Mouse (Mus musculus) heart, embryonic 16.5 days (tissue): ENCODE data around the gene Abcc2. TPM values are rescaled to one million over a fixed set of nuclear protein-coding genes. Genes with fewer than 3 reads are reported as not detected.

Experiments used
- ATAC-seq: fragments of 200-750 bp; cut with Nextera tagmentation; replicated peaks from 2 replicates; pipeline ENCODE4 v1.8.0; 2017; ENCODE audit warnings: moderate number of reproducible peaks; ENCODE audit not compliant: insufficient read depth, low FRiP score; ENCODE audit errors: extremely low read depth
- H3K27ac ChIP-seq: fragments of 300-500 bp; sonication (generic); 2 replicates; pipeline ENCODE4 v1.5.1; 2014; ENCODE audit warnings: mild to moderate bottlenecking, low read length, control low read depth, moderate library complexity
- H3K27me3 ChIP-seq: fragments of 300-500 bp; sonication (generic); 2 replicates; pipeline ENCODE4 v1.6.1; 2014; ENCODE audit warnings: low read length, mixed read lengths; ENCODE audit not compliant: control insufficient read depth, insufficient read depth
- H3K36me3 ChIP-seq: fragments of 300-500 bp; sonication (generic); 2 replicates; pipeline ENCODE4 v1.6.1; 2014; ENCODE audit not compliant: control insufficient read depth, insufficient read depth
- H3K4me1 ChIP-seq: fragments of 300-500 bp; sonication (generic); 2 replicates; pipeline ENCODE4 v1.6.1; 2014; ENCODE audit warnings: low read length, mixed read lengths; ENCODE audit not compliant: control insufficient read depth, insufficient read depth
- H3K4me2 ChIP-seq: fragments of 300-500 bp; sonication (generic); 2 replicates; pipeline ENCODE4 v1.6.1; 2014; ENCODE audit warnings: low read depth, mild to moderate bottlenecking, control low read depth, low read length
- H3K4me3 ChIP-seq: fragments of 300-500 bp; sonication (generic); 2 replicates; pipeline ENCODE4 v1.5.1; 2014; ENCODE audit warnings: mild to moderate bottlenecking, control low read depth, low read length
- H3K9ac ChIP-seq: fragments of 300-500 bp; sonication (generic); 2 replicates; pipeline ENCODE4 v1.6.1; 2014; ENCODE audit warnings: low read length, control low read depth
- H3K9me3 ChIP-seq: fragments of 300-500 bp; sonication (generic); replicated peaks from 2 replicates; pipeline ENCODE4 v1.6.1; 2016; ENCODE audit warnings: low read length; ENCODE audit not compliant: control insufficient read depth
- whole genome bisulfite sequencing: fragments of 180-500 bp; shearing (Covaris S2); extraction: QIAGEN DNeasy Blood & Tissue Kit; methylation state at CpG from one replicate; pipeline ENCODE4 v1.1.7; 2014; 5-methylcytosine and 5-hydroxymethylcytosine counted together
- polyA plus RNA-seq: library from polyadenylated mRNA; unstranded; fragments of >200 nt; fragmentation: Nextera tagmentation; extraction: Ambion mirVana; gene quantifications from 2 replicates; pipeline ENCODE4 v1.2.1, GENCODE M21; 2015

Gene Abcc2
- polyA plus RNA-seq, 1 experiment from 2014 or later, result 0.11 TPM

- Histone ChIP-seq H3K36me3 (peaks cover 6% of the 10 kb centered on the region), H3K4me2 (no peak overlapping the region), H3K9me3 (no peaks in the 10 kb centered on the region), H3K27me3 (no peaks in the 10 kb centered on the region), H3K9ac (no peak overlapping the region), H3K4me1 (peaks cover 4% of the 10 kb centered on the region), H3K4me3 (no peak overlapping the region), H3K27ac (no peak overlapping the region)
- ATAC-seq, result no peak
- 53% methylated on average over 2 of the region's 2 CpGs for WGBS
These were observed 27.1 kb upstream of the Abcc2 start for GRCm38 (mm10) chr19:43754872-43755271.

DNA sequence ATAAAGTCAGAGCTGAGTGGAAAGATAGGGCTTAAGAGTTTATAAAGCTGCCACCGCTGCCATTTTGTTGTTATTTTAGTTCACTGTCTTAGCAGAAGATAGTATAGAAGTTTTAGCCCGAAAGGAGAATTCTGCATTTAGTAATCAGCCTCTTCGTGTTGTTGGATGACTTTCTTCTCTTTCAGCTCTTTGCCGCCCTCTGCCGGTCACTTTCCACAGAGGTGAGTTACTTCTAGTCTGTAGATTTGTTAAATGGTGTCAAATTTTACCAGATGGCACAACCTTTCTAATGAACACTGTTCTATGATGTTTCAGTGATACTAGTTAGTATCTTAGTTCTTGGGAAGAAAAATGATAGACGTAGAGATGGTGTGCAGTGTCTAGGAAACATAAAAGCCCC lies 21.5 kb upstream of the Abcc2 start:
- H3K4me1 ChIP-seq, result no peaks in the 10 kb centered on the region
- H3K27ac ChIP-seq, result no peak overlapping the region
- H3K4me2 ChIP-seq, result no peak overlapping the region
- no peak for ATAC-seq
- 16% methylated on average over 6 of the region's 6 CpGs for WGBS
- H3K4me3 ChIP-seq, result no peak overlapping the region
- H3K27me3 ChIP-seq, result no peaks in the 10 kb centered on the region
- H3K9me3 ChIP-seq, result no peaks in the 10 kb centered on the region
- 0 out of 2 replicates have a peak, but pooled peaks cover 2% of the 10 kb centered on the region for H3K36me3 ChIP-seq
- no peak overlapping the region for H3K9ac ChIP-seq

- H3K4me2 ChIP-seq, result no peak overlapping the region
- 0 out of 2 replicates have a peak, but pooled peaks cover 2% of the 10 kb centered on the region for H3K36me3 ChIP-seq
- H3K4me3 ChIP-seq, result no peak overlapping the region
- no peak overlapping the region for H3K27ac ChIP-seq
- no peak for ATAC-seq
- no peaks in the 10 kb centered on the region for H3K27me3 ChIP-seq
- H3K4me1 ChIP-seq, result no peaks in the 10 kb centered on the region
- H3K9me3 ChIP-seq, result no peaks in the 10 kb centered on the region
- H3K9ac ChIP-seq, result no peak overlapping the region
These were observed 20.3 kb upstream of the Abcc2 start for GRCm38 (mm10) chr19:43761543-43762256.

GRCm38 (mm10) chr19:43762410-43762809 lies 19.6 kb upstream of the Abcc2 start:
- Histone ChIP-seq H3K4me3 (no peak overlapping the region), H3K27ac (no peak overlapping the region), H3K4me1 (no peaks in the 10 kb centered on the region), H3K9me3 (no peaks in the 10 kb centered on the region), H3K36me3 (peaks cover 2% of the 10 kb centered on the region; the same call in 1 of the 2 replicates), H3K4me2 (no peak overlapping the region), H3K9ac (no peak overlapping the region), H3K27me3 (no peaks in the 10 kb centered on the region)
- WGBS, result 66% methylated on average over 2 of the region's 2 CpGs
- ATAC-seq, result no peak

DNA sequence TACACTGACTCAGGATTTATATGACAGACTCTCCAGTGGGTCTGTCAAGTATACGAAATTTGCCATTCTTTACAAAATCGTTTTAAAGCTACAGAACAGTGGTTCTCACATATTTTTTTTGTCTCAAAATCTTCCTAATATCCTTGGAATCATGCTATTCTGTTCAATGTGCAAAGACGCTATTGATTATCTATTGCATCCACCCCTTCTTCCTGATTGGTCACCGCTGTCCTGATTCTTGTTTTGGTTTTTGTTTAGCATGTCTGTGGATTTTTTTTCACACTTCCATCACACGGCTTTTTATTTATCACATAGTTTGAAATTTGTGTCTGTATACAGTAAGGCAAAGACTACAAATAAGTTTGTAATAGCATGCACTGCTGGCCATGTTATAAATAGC lies 15.5 kb upstream of the Abcc2 start:
- Histone ChIP-seq H3K36me3 (peaks cover 8% of the 10 kb centered on the region; the same call in 1 of the 2 replicates), H3K9ac (no peak overlapping the region), H3K4me3 (no peak overlapping the region), H3K27ac (no peak overlapping the region), H3K4me2 (no peak overlapping the region), H3K9me3 (no peaks in the 10 kb centered on the region), H3K27me3 (no peaks in the 10 kb centered on the region), H3K4me1 (no peaks in the 10 kb centered on the region)
- 82% methylated on average over 5 of the region's 5 CpGs for WGBS
- ATAC-seq, result no peak

GRCm38 (mm10) chr19:43767549-43768322 lies 14.3 kb upstream of the Abcc2 start:
- H3K4me3 ChIP-seq, result no peak overlapping the region
- no peak overlapping the region for H3K27ac ChIP-seq
- no peak overlapping the region for H3K9ac ChIP-seq
- no peaks in the 10 kb centered on the region for H3K9me3 ChIP-seq
- WGBS, result 80% methylated on average over 9 of the region's 9 CpGs
- H3K36me3 ChIP-seq, result peaks cover 6% of the 10 kb centered on the region; the same call in 1 of the 2 replicates
- H3K4me2 ChIP-seq, result no peak overlapping the region
- no peaks in the 10 kb centered on the region for H3K4me1 ChIP-seq
- no peaks in the 10 kb centered on the region for H3K27me3 ChIP-seq
- ATAC-seq, result no peak

- ATAC-seq, result no peak
- Histone ChIP-seq H3K36me3 (peaks cover 6% of the 10 kb centered on the region; the same call in 1 of the 2 replicates), H3K27ac (no peak overlapping the region), H3K27me3 (no peaks in the 10 kb centered on the region), H3K4me3 (no peak overlapping the region), H3K9me3 (no peaks in the 10 kb centered on the region), H3K4me2 (no peak overlapping the region), H3K9ac (no peak overlapping the region), H3K4me1 (no peaks in the 10 kb centered on the region)
- 65% methylated on average over 5 of the region's 5 CpGs for WGBS
These were observed 12.5 kb upstream of the Abcc2 start for GRCm38 (mm10) chr19:43769366-43769960.

DNA sequence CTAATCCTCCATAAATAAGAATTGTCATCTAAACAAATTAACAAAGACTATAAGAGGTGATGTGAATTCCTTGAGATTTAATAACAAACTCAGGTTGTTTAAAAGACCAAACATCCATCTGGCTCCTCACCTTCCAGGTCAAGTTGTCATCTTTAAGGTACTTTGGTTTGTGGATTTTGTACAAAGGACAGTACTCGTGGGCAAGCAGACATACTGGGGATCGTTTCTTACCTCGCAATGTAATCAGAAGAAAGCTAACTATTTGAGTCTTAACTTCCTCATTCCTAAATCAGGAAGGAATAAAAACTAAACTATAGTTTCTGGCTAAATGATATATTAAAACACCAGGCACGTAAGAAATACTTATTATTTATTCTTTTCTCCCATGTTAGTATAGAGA lies 11.4 kb upstream of the Abcc2 start:
- Histone ChIP-seq H3K27me3 (no peaks in the 10 kb centered on the region), H3K4me1 (no peaks in the 10 kb centered on the region), H3K4me2 (no peak overlapping the region), H3K9me3 (no peaks in the 10 kb centered on the region), H3K4me3 (no peak overlapping the region), H3K9ac (no peak overlapping the region), H3K36me3 (peaks cover 6% of the 10 kb centered on the region; the same call in 1 of the 2 replicates), H3K27ac (no peak overlapping the region)
- WGBS, result 81% methylated on average over 4 of the region's 4 CpGs
- ATAC-seq, result no peak

DNA sequence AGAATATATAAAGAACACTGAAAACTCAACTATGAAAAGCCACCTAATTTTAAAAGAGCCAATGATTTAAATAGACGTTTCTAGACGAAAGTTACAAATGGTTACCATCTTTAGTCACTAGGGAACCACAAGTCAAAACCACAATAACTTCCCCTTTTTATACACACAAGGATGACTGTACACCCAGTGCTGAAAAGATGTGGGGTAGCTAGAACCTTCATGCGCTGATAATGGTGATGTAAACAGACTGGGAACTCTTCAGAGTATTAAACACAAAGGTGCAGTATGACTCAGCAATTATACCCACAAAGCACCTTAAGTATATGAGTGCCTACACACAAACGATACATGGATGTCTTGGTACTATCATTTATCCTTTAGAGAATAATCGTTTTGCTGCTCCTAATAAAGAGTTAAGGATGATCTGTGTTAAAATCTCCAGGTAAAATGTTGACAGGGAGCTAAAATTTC lies 10.5 kb upstream of the Abcc2 start:
- Histone ChIP-seq H3K36me3 (peaks cover 6% of the 10 kb centered on the region; the same call in 1 of the 2 replicates), H3K27ac (no peak overlapping the region), H3K4me2 (no peak overlapping the region), H3K9me3 (no peaks in the 10 kb centered on the region), H3K4me3 (no peak overlapping the region), H3K27me3 (0 out of 2 replicates have a peak, but pooled peaks cover 2% of the 10 kb centered on the region), H3K4me1 (no peaks in the 10 kb centered on the region), H3K9ac (no peak overlapping the region)
- no peak for ATAC-seq
- WGBS, result 78% methylated on average over 5 of the region's 5 CpGs
